Mouse (Mus musculus) ovary, postnatal 14 days (tissue): Measurements from ENCODE around the gene Tbx1.
A peak's percentile ranks its signal among the peaks of the same experiment; 100 is the strongest.

Experiments
- DNase-seq: peaks from one replicate; pipeline ENCODE4 v3.0.0; 2022; ENCODE audit warnings: low spot score

The Tbx1 gene

DNA sequence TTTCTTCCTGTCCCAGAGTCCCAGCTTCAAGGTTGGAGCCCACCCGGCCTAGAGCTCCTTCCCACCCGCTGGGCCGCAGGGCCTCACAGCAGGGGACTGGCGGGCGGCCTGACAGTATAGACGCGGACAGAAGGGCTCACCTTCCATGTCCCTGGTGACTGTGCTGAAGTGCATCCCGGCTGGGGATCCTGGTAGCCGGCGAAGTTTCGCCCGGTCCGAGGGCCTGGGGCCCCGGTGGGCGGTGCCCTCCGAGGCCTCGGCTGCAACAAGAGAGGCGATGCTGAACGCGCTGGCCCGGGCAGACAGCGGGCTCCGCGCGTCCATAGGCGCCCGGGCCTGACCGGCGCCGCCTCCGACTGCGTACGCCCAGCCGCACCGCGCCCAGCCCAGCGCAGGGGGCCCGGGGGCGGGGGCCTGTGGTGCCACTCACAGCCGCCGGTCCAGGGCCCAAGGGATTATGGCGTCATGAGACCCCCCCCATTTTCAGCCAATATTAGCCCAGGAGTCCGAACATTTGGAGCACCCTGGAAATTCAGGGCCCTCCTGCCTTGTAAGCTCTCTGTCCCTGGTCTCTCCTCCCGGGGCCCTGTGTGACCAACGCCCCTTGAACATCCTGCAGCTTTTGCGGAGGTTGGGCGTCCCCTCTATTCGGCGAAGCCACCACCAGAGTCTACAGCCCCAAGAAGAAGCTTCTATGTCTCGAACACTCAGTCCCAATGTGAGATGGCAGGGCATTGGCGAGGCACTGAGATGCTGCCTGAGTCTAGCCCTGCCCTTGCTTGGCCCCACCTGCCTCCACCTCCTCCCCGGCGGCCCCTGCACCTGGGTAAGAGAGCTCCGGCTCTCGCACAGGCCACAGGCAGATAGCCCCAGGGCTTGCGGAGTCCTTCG, 2.4 kb downstream of the Tbx1 start:
- DNase-seq, result no peak

DNA sequence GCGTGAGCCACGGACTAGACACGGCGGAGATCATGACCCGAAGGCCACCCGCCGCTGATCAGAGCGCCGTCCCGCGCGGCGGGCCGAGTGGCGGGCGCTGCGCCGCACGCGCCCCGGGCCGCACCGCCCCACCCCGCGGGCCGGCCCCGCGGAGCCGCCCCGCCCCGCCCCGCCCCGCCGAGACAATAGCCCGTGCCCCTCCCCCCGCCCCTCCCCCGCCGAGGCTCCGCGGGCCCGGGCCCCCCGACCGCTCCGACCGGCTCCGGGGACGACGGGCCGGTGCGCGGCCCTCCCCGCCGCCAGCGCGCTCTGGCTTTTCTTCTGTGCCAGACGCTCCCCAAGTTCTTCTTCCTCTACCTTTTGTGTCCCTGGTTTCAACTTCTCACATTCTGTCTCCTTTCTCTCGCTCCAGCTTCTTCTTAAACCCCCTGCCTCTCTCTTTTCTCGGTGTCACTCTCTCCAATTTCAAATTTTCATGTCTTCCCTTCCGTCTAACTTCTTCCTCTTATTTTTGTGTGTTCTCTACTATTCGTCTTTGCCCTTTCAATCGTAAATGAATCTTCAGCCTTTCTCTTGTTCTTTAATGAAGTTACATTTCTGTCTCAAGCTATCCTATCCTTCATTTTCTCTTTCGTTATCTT, 3.4 kb downstream of the Tbx1 start:
- no peak for DNase-seq

DNA sequence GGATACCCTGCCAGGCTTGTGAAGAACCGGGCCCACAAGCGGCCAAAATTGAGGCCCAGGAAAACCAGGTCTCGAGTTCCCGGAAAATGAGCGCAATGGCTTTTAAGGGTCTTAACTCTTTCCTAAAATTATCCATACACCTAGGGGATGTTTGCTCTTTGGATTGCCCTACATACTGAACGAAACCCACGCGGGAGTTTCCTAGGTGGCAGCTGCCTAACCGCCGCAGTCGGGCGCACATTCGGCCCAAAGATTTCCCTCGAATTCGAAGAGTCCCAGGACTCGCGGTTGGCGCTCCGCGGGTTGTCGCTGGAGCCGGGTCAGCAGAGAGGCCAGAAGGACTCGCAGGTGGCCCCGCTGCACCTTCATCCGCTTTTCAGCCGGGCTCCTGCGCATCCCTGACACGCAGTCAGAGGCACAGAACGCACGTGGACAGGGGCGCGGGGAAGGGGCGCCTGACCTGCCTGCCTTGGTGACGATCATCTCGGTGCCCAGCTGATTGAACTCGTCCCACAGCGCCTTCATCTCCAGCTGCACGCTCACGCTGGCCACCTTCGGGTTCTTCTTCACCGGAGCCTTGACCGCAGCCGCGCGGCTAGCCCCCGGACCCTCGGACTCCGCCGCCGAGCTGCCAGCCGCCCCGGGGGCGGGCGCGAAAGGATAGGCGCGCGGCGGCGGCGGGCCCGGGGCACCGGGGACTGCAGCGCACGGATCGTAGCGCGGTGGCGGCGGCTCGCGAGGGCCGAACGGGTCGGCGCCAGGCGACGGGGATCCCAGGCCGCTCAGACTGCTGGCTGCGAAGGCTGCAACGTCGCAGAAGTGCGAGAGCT, 4.2 kb downstream of the Tbx1 start:
- no peak for DNase-seq

DNA sequence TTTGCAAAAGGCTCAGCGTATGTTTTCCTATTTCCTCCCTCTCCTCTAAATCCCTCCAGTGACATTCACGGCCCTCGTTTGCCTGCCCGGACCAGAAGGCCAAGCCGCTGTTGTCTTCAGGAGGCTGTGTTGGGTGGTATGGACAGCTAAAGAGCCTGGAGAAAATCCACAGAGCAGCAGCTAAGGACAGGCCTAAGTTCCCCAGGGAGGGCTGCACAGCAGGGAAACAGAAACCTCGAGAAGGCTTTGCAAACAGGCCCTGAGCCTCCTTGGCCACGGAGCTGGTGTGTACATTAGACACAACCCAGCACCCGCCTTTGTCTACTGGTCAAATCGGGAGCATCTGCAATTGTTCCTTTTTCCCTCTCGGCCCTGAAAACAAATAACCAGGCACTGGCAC, 4.8 kb downstream of the Tbx1 start:
- no peak for DNase-seq

DNA sequence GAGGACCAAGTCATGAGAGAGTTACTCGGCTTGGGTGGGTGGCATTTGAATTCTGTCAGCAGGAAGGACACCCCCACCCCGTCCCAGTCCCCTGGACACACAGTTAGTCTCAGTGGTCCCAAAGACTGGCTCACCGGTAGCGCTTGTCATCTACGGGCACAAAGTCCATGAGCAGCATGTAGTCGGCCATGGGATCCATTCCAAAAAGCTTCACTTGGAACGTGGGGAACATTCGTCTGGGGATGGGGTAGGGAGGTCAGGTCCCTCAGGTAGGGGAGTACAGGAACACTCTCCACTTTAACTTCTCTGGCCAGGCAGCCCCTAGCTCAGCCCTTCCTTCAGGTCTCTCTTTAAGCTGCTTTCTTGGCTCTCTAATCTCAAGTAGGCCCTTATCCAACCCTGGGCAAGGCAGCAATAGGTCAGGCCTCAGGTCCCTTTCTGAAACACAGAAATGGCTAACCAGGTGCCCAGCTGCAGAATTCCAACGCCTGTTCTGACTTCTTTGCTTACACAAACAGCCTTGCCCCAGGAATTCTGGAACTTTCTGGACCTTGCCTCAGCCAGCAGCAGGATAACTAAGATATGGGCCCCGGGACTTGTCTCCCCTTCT, 5.5 kb downstream of the Tbx1 start:
- DNase-seq, result no peak

DNA sequence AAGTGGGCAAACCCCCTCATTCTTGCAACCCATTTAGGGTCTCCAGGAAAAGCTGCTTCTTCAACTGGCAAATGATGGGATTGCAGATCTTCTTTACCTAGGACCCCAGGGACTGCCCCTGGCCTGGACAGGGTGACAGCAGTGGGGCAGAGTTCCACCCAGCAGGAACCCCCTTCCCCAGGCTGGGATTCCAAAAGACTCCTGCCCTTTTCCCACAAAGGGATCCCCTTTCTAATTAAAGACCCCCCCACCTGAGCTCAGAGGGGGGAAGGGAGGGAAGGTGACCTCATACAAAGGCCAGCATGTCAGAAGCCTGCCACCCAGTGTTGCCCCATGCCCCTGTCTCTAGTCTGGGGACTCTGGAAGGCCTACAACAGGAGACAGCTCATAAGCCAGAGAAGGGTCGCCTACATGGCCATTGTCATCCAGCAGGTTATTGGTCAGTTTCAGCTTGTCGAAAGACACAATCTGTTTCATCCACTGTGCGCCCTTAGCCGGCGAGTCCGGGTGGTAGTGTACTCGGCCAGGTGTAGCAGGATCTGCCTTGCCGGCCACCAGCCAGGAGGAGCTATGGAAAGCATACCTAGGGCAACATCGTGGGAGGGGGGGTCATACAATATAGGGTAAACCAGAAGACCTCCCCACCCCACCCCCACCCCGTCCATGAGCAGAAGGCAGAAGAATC, 6.7 kb downstream of the Tbx1 start:
- no peak for DNase-seq

DNA sequence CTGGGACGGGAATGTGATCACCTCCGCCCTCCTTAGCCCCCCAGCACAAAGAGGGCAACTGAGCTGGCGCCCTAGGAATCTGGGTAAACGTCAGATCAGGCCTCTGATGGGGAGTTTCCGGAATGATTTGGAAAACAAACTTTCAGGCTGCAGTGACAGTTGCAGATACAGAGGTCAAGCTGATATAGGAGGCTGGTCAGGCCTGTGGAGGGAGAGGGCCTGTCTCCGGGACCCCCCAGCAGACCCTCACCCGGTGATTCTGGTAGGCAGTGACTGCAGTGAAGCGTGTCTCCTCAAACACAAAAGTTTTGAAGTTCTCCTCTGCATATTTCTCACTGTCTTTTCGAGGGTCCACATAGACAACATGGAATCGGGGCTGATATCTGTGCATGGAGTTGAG, 7.3 kb downstream of the Tbx1 start:
- no peak for DNase-seq

DNA sequence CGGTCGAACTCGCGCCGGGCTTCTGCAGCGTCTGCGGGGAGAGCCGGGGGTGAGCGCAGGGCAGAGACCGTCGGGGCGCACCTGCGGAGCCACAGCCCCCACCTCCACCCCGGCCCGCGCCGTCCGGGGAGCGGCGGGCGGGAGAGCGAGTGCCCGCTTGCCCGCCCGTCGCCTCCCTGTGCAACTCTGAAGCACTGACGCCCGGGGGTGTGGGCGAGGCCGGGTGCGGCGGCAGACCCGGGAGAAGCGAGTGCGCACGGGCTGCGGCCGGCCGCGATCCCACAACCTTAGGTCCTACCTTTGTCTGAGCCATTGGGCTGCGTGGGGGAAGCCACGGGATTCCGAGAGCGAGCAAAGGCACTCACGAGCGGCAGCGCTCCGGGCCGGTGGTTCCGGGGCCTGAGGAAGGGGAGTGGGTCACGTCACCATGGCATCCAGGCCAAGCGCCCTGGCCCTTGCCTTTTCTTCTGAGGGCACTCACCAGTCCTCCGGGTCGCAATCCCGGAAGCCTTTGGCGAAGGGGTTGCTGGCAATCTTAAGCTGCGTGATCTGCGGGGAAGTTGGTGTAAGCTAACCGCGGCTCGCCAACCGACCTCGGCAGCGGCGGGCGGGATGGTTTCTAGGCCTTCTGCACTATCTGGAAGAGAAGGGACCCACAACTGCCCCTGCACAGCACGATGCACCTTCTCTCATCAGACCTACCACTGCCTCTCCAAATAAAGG, 7.9 kb downstream of the Tbx1 start:
- DNase-seq, result no peak

DNA sequence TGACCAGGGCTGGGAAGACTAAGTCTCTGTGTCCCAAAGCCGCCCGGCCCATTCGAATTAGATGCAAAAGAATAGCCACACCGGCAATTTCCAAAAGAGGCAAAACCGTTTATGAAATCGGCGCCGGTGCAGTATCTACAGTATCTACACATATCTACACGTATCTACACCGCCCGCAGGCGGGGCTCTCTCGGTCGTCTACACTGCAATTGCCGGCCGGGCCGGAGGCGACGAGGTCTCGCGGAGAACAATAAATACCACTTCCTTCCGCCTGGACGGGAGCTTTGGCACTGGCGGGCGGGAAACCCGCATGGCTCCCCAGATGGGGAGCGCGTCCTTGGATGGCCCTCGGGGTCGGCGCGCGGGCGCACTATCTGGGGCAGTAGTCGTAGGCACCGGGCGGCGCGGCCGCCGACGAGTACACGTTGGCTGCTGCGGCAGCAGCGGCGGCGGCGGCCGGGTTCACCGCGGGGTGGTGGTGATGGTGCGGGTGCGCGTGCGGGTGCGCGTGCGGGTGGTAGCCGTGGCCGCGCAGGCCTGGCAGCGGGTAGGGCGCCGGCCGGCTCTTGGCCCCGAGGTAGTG, 8.8 kb downstream of the Tbx1 start:
- no peak for DNase-seq

DNA sequence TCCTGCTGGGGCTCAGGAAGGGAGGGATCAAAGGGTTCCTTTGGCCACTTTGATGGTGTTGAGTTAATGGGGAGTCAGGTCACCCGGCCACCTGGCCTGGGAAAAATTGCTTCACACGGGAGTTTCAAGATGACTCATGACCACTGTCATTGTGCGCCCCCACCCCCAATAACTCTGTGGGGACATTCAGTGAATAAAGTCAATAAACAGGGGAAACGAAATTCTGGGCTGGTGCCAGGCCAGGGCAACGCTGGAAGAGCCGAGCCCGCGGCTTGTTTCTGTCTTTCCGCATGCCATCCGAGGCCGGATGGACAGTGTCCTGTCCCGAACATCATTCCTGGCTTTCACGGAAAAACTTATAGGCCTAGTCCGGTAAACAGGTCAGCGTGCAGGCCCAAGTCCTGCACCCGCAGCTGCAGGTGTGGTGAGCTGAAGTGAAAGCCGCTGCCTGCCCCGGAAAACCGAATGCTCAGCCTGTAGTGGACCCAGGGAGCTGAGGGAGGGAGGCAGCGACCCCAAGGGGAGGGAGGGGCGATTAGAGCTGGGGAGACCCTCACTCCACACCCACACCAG, 9.3 kb downstream of the Tbx1 start:
- DNase-seq, result no peak

DNA sequence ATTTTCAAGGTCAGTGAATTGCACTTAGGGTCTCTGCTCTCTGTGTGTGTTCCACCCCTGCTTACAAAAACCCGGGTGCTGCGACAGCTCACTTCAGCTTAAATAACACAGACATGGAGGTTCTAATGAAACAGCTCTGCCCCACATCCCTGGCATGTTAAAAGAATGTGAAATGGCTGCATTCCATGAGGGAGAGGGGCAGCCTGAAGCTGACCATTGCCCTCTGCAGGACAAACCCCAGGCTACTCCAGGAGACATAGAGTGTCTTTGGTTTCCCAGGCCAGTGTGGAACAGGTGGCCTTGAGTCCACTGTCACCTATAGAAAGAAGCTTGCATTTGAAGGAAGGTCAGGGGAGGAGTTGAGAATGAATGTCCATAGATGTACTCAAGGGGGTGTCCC, 10.1 kb downstream of the Tbx1 start:
- no peak for DNase-seq

DNA sequence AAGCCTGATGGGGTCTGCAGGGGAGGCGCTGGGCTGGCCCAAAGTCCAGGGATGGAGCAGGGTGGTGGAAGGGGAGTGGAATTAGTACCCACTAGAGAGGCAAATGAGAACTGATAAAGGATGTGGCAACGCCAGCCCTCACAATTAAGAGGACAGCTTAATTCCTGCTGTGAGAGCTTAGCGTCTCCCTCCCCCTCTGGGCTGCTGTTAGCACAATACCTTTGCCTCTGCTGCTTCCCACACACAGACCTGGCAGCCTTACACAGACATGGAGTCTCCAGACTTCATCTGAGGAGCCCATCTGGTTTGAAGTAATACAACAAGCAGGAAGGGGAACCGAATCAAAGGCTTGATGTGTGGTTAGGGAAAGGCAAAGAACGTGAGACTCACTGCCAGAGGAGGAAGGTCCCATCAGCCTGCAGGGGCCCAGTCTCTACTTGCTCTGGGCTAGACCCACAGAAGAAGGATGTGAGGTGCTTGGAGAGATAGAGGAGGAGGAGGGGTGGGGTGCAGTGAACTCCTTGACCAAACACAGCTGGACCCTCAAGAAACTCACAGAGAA, 12.8 kb downstream of the Tbx1 start:
- DNase-seq, result no peak

DNA sequence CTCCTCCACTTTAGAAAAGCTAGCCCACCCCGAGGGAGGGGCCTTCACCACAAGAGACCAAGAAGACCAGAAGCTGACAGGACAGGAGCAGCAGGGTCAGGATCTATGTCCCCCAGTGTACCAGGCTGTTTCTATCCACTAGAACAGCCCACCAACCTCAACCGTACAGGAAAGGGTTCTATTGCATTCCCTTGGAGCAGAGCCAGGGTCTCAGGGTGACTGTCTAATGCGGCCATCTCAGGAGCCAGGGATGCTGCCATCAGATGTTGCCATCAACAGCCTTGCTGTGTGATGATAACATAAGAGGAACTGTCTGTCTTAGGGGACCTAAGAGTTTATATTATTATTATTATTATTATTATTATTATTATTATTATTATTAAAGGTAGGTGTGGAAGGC, 13.4 kb downstream of the Tbx1 start:
- DNase-seq, result no peak

DNA sequence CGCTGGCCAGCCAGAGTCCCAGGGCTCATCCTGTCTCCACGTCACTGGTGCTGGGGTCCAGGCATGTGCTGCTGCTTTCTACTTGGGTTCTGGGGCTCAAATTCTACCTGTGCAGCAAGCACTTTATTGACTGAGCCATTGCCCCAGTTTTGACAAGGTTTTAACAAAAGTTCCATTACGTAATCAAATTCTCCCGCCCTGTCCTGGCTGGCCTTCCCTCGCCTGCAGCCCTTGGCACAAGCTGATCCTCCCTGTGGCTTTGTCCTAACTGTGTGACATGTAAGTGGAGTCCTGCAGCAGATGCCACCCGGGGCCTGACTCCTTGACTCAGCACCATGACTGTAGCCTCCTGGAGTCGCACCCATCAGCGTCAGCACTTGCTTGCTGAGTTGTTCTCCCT, 16.3 kb downstream of the Tbx1 start:
- no peak for DNase-seq

DNA sequence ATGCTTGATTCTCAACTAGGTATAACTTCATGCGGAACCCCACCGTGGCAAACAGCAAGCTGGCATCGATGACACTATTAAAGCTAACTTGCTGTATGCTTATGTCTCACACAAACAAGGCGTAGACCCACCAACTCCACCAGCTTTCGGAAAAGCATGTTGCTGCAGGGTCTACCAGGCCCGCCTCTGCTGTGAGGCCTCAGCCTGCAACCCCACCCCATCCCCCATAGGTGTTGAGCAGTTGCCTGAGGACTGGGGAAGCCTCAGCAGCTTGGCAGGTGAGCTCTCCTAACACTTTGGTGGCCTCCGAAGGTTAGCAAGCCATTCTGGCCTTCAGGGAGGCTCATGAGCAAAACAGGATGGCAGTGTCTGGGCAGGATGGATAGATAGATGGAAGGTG, 21.9 kb downstream of the Tbx1 start:
- no peak for DNase-seq

DNA sequence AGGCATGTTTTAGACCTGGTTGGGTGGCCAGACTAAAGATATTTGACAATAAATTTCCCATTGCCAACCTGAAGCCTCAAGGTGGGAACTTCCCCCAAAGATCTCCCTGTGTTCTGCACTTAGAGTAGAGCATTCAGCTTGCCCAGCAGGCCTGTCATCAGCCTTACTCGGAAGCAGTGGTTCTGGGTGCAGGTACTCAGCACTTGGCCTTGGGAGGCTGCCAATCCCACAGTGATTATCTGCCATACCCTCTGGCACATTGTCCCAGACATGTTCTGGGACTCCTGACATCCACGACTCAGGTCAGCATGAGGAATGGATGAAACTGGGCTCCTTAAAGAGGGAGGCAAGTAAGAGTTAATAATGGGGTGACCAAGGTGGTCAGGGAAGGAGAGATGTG, 26.0 kb downstream of the Tbx1 start:
- DNase-seq, result no peak

DNA sequence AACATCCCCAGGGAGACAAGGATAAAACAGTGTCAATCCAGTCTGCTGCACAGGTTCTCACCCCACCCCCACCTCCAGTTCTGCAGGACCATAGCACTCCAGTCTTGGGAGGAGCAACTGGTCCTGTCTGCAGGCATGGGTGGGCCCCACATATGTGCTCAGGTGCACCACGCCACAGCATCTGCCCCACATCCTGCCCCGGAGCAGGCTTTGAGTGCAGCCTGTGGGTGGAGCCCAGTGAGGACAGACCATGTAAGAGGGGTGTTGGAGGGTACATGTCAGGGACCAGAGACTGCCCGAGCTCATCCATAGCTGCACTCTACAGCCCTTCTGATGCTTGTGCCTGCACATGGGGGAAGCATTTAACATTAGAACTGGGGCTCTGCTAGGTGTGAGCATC, 34.0 kb downstream of the Tbx1 start:
- DNase-seq, result no peak

DNA sequence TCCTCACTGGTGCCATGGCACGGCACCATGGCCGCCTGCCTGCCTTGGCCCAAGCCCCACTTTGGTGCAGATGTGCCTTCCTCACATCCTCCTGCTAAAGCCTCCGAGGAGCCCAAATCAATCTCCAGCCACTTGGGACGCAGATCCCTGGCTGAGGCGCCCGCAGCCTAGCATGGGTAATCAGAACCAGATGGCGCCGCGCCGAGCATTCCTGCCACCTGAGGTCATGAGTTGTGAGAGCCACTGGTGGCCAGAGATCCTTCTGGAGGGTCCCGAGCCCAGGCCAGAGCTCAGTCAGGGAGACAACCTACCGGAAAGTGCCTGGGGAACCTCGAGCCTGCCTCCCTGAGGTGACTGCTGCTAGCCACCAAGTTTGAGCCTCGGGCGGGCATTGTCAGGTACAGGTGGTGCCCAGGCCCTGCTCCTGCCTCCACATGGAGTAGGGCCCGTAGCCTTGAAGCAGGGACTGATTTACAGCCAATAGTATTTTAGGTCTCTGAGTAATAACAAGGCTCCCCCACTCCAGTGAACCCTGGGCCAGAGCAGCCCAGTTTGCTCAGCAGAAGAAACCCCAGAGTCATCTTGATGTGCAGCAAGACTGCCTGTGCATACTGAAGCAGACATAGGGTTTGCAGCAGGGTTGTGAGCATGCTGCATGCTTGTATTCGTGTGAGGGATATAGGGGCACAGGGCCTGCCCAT, 35.1 kb downstream of the Tbx1 start:
- DNase-seq, result peak; percentile 18

DNA sequence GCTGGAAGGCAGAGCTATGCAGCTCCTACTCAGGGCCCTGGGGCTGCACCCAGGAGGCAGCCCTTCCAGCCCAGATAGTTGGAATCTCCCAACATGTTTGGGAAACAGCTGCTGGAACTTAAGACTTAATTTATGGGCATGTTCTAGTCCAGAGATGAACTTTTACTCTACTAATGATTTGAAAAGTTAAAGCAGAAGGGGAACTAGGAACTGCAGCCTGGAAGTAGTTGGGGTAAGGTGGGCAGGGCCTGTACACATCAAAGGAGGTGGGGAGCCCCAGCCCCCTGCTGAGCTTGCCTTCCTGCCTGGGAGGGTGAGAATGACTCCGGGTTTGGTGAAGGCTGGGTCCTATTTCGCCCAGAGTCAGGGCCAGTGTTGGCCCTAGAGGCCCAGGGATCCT, 35.8 kb downstream of the Tbx1 start:
- no peak for DNase-seq
